Mouse (Mus musculus) stomach, embryonic 14.5 days (tissue): ENCODE measurements around the gene Cdk17. TPM values are rescaled to one million over a fixed set of nuclear protein-coding genes. Genes with fewer than 3 reads are reported as not detected.
A peak's percentile ranks its signal among the peaks of the same experiment; 100 is the strongest.

ENCODE experiments used
- ATAC-seq: fragments of 200-750 bp; cut with Nextera tagmentation; 2 replicates; pipeline ENCODE4 v1.8.0; 2017; ENCODE audit warnings: low read depth, moderate TSS enrichment; ENCODE audit not compliant: insufficient number of reproducible peaks, insufficient read depth, low FRiP score
- H3K27ac ChIP-seq: fragments of 300-500 bp; sonication (generic); 2 replicates; pipeline ENCODE4 v1.5.1; 2014; ENCODE audit warnings: mild to moderate bottlenecking, low read length, moderate library complexity, mixed read lengths
- H3K27me3 ChIP-seq: fragments of 300-500 bp; sonication (generic); 2 replicates; pipeline ENCODE4 v1.6.1; 2014; ENCODE audit warnings: low read length, control low read depth, mixed read lengths; ENCODE audit not compliant: control insufficient read depth, insufficient read depth
- H3K36me3 ChIP-seq: fragments of 300-500 bp; sonication (generic); 2 replicates; pipeline ENCODE4 v1.6.1; 2014; ENCODE audit warnings: mild to moderate bottlenecking, control low read depth, low read length, moderate library complexity, mixed read lengths; ENCODE audit not compliant: control insufficient read depth, insufficient read depth
- H3K4me1 ChIP-seq: fragments of 300-500 bp; sonication (generic); 2 replicates; pipeline ENCODE4 v1.6.1; 2014; ENCODE audit warnings: low read length, control low read depth, mixed read lengths; ENCODE audit not compliant: control insufficient read depth, insufficient read depth
- H3K4me2 ChIP-seq: fragments of 300-500 bp; sonication (generic); replicated peaks from 2 replicates; pipeline ENCODE4 v1.6.1; 2014; ENCODE audit warnings: low read depth, low read length, control low read depth
- H3K4me3 ChIP-seq: fragments of 300-500 bp; sonication (generic); 2 replicates; pipeline ENCODE4 v1.5.1; 2014; ENCODE audit warnings: low read depth, low read length, control low read depth
- H3K9ac ChIP-seq: fragments of 300-500 bp; sonication (generic); replicated peaks from 2 replicates; pipeline ENCODE4 v1.6.1; 2014; ENCODE audit warnings: low read depth, mild to moderate bottlenecking, control low read depth, low read length, moderate library complexity, mixed read lengths
- H3K9me3 ChIP-seq: fragments of 300-500 bp; sonication (generic); 2 replicates; pipeline ENCODE4 v1.6.1; 2016; ENCODE audit warnings: low read depth, low read length, control low read depth; ENCODE audit not compliant: control insufficient read depth
- WGBS: fragments of 180-500 bp; shearing (Covaris S2); extraction: QIAGEN DNeasy Blood & Tissue Kit; methylation state at CpG from one replicate; pipeline ENCODE4 v1.1.7; 2014; 5-methylcytosine and 5-hydroxymethylcytosine counted together
- polyA plus RNA-seq: library from polyadenylated mRNA; unstranded; fragments of >200 nt; fragmentation: Nextera tagmentation; extraction: Ambion mirVana; gene quantifications from 2 replicates; pipeline ENCODE4 v1.2.1, GENCODE M21; 2014

Cdk17 gene
- polyA plus RNA-seq, 1 experiment from 2014 or later: 23.0 TPM

- Histone ChIP-seq H3K4me1 (peaks cover 6% of the 10 kb centered on the region; the same call in 1 of the 2 replicates), H3K27ac (peak overlapping the region; percentile 55; the same call in 1 of the 2 replicates), H3K9ac (no peak overlapping the region), H3K27me3 (no peaks in the 10 kb centered on the region), H3K9me3 (no peaks in the 10 kb centered on the region), H3K4me3 (no peak overlapping the region), H3K36me3 (peaks cover 7% of the 10 kb centered on the region; the same call in 1 of the 2 replicates), H3K4me2 (no peak overlapping the region)
- ATAC-seq: no peak
- 36% methylated on average over 4 of the region's 4 CpGs for WGBS
Measured at GRCm38 (mm10) chr10:93269744-93270143, 109.1 kb downstream of the Cdk17 start.

- H3K4me2 ChIP-seq: no peak overlapping the region
- peaks cover 11% of the 10 kb centered on the region; the same call in 1 of the 2 replicates for H3K4me1 ChIP-seq
- H3K9ac ChIP-seq: no peak overlapping the region
- H3K9me3 ChIP-seq: no peaks in the 10 kb centered on the region
- no peak overlapping the region for H3K27ac ChIP-seq
- no peak for ATAC-seq
- no peaks in the 10 kb centered on the region for H3K27me3 ChIP-seq
- H3K4me3 ChIP-seq: no peak overlapping the region
- 89% methylated on average over 6 of the region's 6 CpGs for WGBS
- no peaks in the 10 kb centered on the region for H3K36me3 ChIP-seq
Measured at GRCm38 (mm10) chr10:93270889-93271460, 110.3 kb downstream of the Cdk17 start.

- H3K36me3 ChIP-seq: no peaks in the 10 kb centered on the region
- ATAC-seq: no peak
- H3K4me3 ChIP-seq: no peak overlapping the region
- peaks cover 13% of the 10 kb centered on the region; the same call in 1 of the 2 replicates for H3K4me1 ChIP-seq
- no peak overlapping the region for H3K27ac ChIP-seq
- H3K9ac ChIP-seq: no peak overlapping the region
- H3K9me3 ChIP-seq: no peaks in the 10 kb centered on the region
- 90% methylated on average over 7 of the region's 7 CpGs for WGBS
- H3K4me2 ChIP-seq: no peak overlapping the region
- H3K27me3 ChIP-seq: no peaks in the 10 kb centered on the region
Measured at GRCm38 (mm10) chr10:93271831-93272230, 111.2 kb downstream of the Cdk17 start.

- H3K4me1 ChIP-seq: peaks cover 13% of the 10 kb centered on the region; the same call in 1 of the 2 replicates
- no peak overlapping the region for H3K27ac ChIP-seq
- WGBS: 79% methylated on average over 14 of the region's 14 CpGs
- H3K9ac ChIP-seq: no peak overlapping the region
- no peak overlapping the region for H3K4me2 ChIP-seq
- H3K9me3 ChIP-seq: no peaks in the 10 kb centered on the region
- H3K4me3 ChIP-seq: no peak overlapping the region
- ATAC-seq: no peak
- no peaks in the 10 kb centered on the region for H3K36me3 ChIP-seq
- no peaks in the 10 kb centered on the region for H3K27me3 ChIP-seq
Measured at GRCm38 (mm10) chr10:93272986-93273982, 112.6 kb downstream of the Cdk17 start.

- Histone ChIP-seq H3K4me1 (peaks cover 13% of the 10 kb centered on the region; the same call in 1 of the 2 replicates), H3K4me2 (no peak overlapping the region), H3K9ac (no peak overlapping the region), H3K9me3 (no peaks in the 10 kb centered on the region), H3K4me3 (no peak overlapping the region), H3K27ac (no peak overlapping the region), H3K27me3 (no peaks in the 10 kb centered on the region), H3K36me3 (no peaks in the 10 kb centered on the region)
- 66% methylated on average over 2 of the region's 2 CpGs for WGBS
- no peak for ATAC-seq
Measured at GRCm38 (mm10) chr10:93274277-93274696, 113.6 kb downstream of the Cdk17 start.

- H3K9me3 ChIP-seq: no peaks in the 10 kb centered on the region
- H3K9ac ChIP-seq: no peak overlapping the region
- peaks cover 7% of the 10 kb centered on the region; the same call in 1 of the 2 replicates for H3K4me1 ChIP-seq
- peak overlapping the region; percentile 42 for H3K4me2 ChIP-seq
- peak; percentile 35; the same call in 1 of the 2 replicates for ATAC-seq
- no peaks in the 10 kb centered on the region for H3K36me3 ChIP-seq
- 56% methylated on average over 25 of the region's 25 CpGs for WGBS
- no peaks in the 10 kb centered on the region for H3K27me3 ChIP-seq
- H3K27ac ChIP-seq: no peak overlapping the region
- H3K4me3 ChIP-seq: no peak overlapping the region
Measured at GRCm38 (mm10) chr10:93275212-93276136, 114.8 kb downstream of the Cdk17 start.

- peak; percentile 50; the same call in 1 of the 2 replicates for ATAC-seq
- Histone ChIP-seq H3K27ac (peak overlapping the region; percentile 15; the same call in 1 of the 2 replicates), H3K9ac (no peak overlapping the region; the same call in 1 of the 2 replicates), H3K4me3 (peak overlapping the region; percentile 17; the same call in 1 of the 2 replicates), H3K4me1 (peaks cover 7% of the 10 kb centered on the region; the same call in 1 of the 2 replicates), H3K9me3 (no peaks in the 10 kb centered on the region), H3K27me3 (no peaks in the 10 kb centered on the region), H3K4me2 (peak overlapping the region; percentile 42), H3K36me3 (peaks cover 4% of the 10 kb centered on the region; the same call in 1 of the 2 replicates)
- 11% methylated on average over 16 of the region's 16 CpGs for WGBS
Measured at GRCm38 (mm10) chr10:93276349-93276763, 115.7 kb downstream of the Cdk17 start.
